Mouse (Mus musculus) hematopoietic stem cell, adult 5-6 weeks (primary cell): ENCODE results near the gene Sec24d. TPM values are rescaled to one million over a fixed set of nuclear protein-coding genes. Genes with fewer than 3 reads are reported as not detected.

Experiments used
- ATAC-seq, 2 experiments: fragments of 125-278 bp in 1 of 2; replicated peaks in 1 of 2; 2 replicates each; pipeline ENCODE4 v1.8.0; 2016 to 2017; ENCODE audit warnings: inconsistent platforms in 2 of 2, mild to moderate bottlenecking in 2 of 2, moderate number of reproducible peaks in 2 of 2, low read depth in 1 of 2, moderate TSS enrichment in 1 of 2; ENCODE audit not compliant: low FRiP score in 2 of 2, poor library complexity in 2 of 2, severe bottlenecking in 2 of 2, insufficient read depth in 1 of 2, low TSS enrichment in 1 of 2
- total RNA-seq: library from RNA; stranded (forward); fragments of 172-1452, 232-1000 nt; gene quantifications from 2 replicates; pipeline ENCODE4 v1.2.3, GENCODE M21; 2017

The Sec24d gene
- total RNA-seq, 1 experiment from 2014 or later, result 19.0 TPM

GRCm38 (mm10) chr3:123285649-123286048, 18.4 kb downstream of the Sec24d start:
- ATAC-seq, result no peak

DNA sequence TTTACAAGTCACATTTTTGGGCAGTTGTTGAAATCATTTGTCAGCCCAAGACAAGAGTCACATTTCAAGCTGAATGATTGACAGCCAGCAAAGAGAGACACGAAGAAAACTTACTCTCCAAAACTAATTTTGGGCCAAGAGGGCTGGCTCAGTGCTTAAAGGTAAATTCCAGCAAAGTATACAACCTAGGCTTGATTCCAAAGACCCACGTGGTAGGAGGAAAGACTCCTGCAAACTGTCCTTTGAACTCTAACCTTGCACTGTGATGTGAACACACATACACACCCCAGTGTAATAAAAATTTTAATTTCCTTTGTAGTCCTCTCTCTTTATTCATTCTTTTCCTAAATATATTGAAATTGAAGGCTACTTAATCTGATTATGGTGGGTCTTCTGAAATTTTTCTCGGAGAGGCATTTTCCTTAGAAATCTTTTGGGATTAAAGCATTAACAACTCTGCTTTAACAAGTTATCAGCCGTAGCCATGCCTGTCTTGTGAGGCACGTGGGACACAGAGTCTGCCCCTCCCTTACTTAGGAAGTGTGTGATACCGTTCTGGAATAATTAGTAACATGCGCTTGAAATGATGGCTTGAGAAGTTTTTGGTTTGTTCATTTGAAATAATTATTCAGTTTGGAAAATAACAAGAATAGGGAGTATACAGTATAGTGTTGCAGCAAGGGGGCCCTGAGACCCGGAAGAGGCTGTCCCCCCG, 21.8 kb downstream of the Sec24d start:
- no peak for ATAC-seq

GRCm38 (mm10) chr3:123291670-123292069, 24.4 kb downstream of the Sec24d start:
- no peak for ATAC-seq

DNA sequence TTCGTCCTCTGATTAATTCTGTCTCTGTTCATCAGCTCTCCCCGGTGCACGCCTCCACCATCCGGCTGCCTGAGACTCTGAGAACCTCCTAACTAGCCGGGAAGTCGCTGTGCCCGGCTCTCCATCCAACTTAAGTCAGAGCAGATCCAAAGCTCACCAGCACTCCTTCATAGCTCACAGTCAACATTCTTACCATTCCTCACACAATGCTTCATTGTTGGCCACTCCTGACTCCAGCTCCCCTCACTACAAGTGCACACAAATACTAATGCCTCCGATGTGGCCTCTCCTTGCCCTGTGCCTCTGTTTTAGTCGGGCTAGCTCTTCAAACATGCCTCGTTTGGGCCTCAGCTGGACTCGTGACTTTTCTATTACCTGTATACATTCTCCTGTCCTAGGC, 29.4 kb downstream of the Sec24d start:
- ATAC-seq, result no peak

- ATAC-seq, result no peak
These were observed 31.0 kb downstream of the Sec24d start for GRCm38 (mm10) chr3:123298283-123298682.

GRCm38 (mm10) chr3:123301521-123301920, 34.3 kb downstream of the Sec24d start:
- ATAC-seq, result no peak

DNA sequence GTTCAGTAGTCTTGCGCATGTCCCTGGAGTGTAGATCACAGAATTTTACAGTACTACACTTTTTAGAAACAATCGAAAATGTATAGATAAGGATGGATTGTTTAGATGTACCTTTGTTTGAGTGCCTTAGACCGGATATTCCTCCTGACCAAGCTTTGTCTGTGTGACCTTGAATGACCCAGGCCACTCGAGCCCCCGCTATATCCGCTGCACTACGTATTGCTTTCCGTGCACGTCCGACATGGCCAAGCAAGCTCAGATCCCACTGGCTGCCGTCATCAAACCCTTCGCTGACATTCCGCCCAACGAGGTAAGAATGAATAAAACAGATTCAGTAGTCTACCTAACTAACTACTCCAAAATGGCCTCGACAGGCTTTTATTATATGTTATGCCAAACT, 38.4 kb downstream of the Sec24d start:
- ATAC-seq, result no peak

DNA sequence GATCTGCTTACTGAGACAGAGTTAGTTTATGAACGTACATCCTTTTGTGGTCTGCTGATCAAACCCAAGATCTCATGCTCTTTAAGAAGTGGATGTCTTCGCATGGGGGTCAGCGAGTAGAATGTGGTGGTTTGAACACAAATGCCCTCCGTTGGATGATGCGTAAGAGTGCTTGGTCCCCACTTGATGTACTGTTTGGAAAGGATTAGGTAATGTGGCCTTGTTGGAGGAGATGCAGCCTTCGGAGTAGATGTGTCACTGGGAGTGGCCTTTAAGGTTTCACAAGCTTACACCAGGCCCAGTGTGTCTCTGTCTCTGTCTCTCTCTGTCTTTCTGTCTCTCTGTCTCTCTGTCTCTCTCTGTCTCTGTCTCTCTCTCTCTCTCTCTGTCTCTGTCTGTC, 40.2 kb downstream of the Sec24d start:
- ATAC-seq, result no peak

GRCm38 (mm10) chr3:123309141-123309540, 41.9 kb downstream of the Sec24d start:
- no peak for ATAC-seq

- ATAC-seq, result no peak
These were observed 45.3 kb downstream of the Sec24d start for GRCm38 (mm10) chr3:123312477-123313062.

GRCm38 (mm10) chr3:123313477-123313876, 46.2 kb downstream of the Sec24d start:
- peak; percentile 52 to 77 for ATAC-seq

GRCm38 (mm10) chr3:123313920-123314614, 46.8 kb downstream of the Sec24d start:
- ATAC-seq, result no peak

GRCm38 (mm10) chr3:123316066-123316465, 48.8 kb downstream of the Sec24d start:
- ATAC-seq, result peak; percentile 43 to 63

- ATAC-seq, result no peak
These were observed 49.8 kb downstream of the Sec24d start for GRCm38 (mm10) chr3:123317081-123317480.

GRCm38 (mm10) chr3:123320341-123320740, 53.1 kb downstream of the Sec24d start:
- ATAC-seq, result no peak

- ATAC-seq, result no peak
These were observed 54.4 kb downstream of the Sec24d start for GRCm38 (mm10) chr3:123321612-123322011.

DNA sequence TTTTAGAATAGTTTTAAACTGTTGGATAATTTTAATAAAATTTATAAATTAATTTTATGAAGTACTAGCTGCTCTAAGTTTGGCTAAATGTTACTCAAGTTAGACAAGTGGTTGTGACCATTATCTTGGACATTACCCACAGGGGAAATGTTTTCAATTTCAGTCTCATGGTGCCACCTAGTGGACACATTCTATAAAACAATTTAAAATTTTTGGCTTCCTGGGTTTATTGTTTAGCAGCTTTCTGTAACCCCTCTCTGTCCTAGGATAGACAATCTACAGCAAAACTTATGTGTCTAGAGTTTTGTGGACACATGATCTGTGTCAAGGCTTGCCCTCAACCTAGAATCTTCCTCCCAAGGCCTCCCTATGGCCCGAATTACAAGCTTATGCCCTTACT, 54.9 kb downstream of the Sec24d start:
- peak; percentile 37 to 56; a peak in 1 of 4 replicates for ATAC-seq

GRCm38 (mm10) chr3:123324326-123324725, 57.1 kb downstream of the Sec24d start:
- no peak for ATAC-seq
